Comparison of ENCODE assay signal across 10 mouse cellular contexts in the genomic region with DNA sequence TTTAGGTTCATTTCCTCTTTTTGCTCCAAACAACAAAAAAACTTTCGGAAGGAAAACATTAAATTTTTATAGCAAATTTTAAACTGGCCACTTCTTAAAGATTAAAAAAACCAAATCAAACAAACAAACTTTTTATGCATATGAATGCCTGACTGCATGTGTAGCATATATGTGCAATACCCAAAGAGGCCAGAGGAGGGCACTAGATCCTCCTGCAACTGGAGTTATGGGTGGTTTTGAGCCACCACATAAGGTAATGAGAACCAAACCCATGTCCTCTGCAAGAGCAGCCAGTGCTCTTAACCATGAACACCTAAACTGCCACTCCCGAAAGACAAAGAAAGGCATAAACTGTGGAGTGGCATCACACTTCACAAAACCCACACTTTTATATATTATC. TPM values are rescaled to one million over a fixed set of nuclear protein-coding genes. Genes with fewer than 3 reads are reported as not detected.
DNase-seq lines count a peak whose midpoint lies in the region; ATAC-seq lines count a peak whose summit lies in the region.
"Had no signal": no experiment of that assay in that cellular context is flagged by ENCODE, and none has a peak within 500 bp of the region (broad histone marks: within the 10 kb centered on the region; RNA-seq: fewer than 3 reads in every experiment).

No protein-coding gene starts in this region.

- 91% methylated on average over 2 of the region's 2 CpGs for WGBS in limb, embryonic 11.5 days

- no peak overlapping the region for H3K4me2 ChIP-seq in limb, embryonic 11.5 days (ENCODE audit: low read depth, severe bottlenecking)
- H3K4me2 ChIP-seq: stomach, embryonic 15.5 days had no signal

- H3K9me3 ChIP-seq in limb, embryonic 11.5 days (ENCODE audit: control insufficient read depth, low read length): no peaks in the 10 kb centered on the region
- H3K9me3 ChIP-seq: stomach, embryonic 15.5 days had no signal

- ATAC-seq in limb, embryonic 11.5 days (ENCODE audit: insufficient number of reproducible peaks, low FRiP score, low TSS enrichment, low read depth): no peak

- no peak overlapping the region for H3K4me3 ChIP-seq in limb, embryonic 11.5 days (ENCODE audit: low read depth, low read length)
- H3K4me3 ChIP-seq: erythroblast, embryonic 14.5 days; stomach, embryonic 15.5 days had no signal

- H3K27me3 ChIP-seq in limb, embryonic 11.5 days (ENCODE audit: control insufficient read depth, insufficient read depth, low read length): no peaks in the 10 kb centered on the region
- H3K27me3 ChIP-seq: stomach, embryonic 15.5 days had no signal

- no peak overlapping the region for H3K27ac ChIP-seq in limb, embryonic 11.5 days (replicated peaks; ENCODE audit: low read depth, low read length)
- H3K27ac ChIP-seq: stomach, embryonic 15.5 days had no signal

- H3K36me3 ChIP-seq in limb, embryonic 11.5 days (ENCODE audit: control insufficient read depth, insufficient read depth, low read length): peaks cover 8% of the 10 kb centered on the region; the same call in 1 of the 2 replicates

- no peak overlapping the region for H3K9ac ChIP-seq in limb, embryonic 11.5 days (ENCODE audit: low read length)
- H3K9ac ChIP-seq: stomach, embryonic 15.5 days had no signal

- peaks cover 6% of the 10 kb centered on the region; the same call in 1 of the 2 replicates for H3K4me1 ChIP-seq in limb, embryonic 11.5 days (ENCODE audit: control insufficient read depth, insufficient read depth, low read length)

- peak; percentile 44 for DNase-seq in adrenal gland, postnatal 10 days
- no peak for DNase-seq in adrenal gland, adult 2 months
- DNase-seq in layer of hippocampus, adult 11-12 months (ENCODE audit: low spot score): peak; percentile 23
- DNase-seq in layer of hippocampus, adult 18-20 months (ENCODE audit: low spot score in 2 of 2): no peak
- DNase-seq in MN1 (ENCODE audit: low spot score): peak; percentile 23
- peak; percentile 66 for DNase-seq in limb, embryonic 11.5 days (ENCODE audit: low spot score)
- DNase-seq in thymus, postnatal 10 days (ENCODE audit: low spot score in 2 of 2): peak; percentile 12 to 51
- no peak for DNase-seq in right cerebral cortex, postnatal 25 days

RNA-seq across cellular contexts. Expression of a gene that starts 4.5 kb away (rescaled TPM):
- 100 to 1,000 TPM; 135 to 153 TPM for total RNA-seq in adrenal gland, postnatal 10 days (2021)
- 100 to 1,000 TPM; 149 to 217 TPM for total RNA-seq in adrenal gland, adult 2 months (2021)
- polyA plus RNA-seq in adrenal gland, adult 2 months (2012; rRNA removed): 35.0 and 40.0 TPM in 2 replicates
- 100 to 1,000 TPM; 123 to 136 TPM for total RNA-seq in layer of hippocampus, adult 18-20 months (2021)
- 194 and 196 TPM in 2 replicates for polyA plus RNA-seq in limb, embryonic 11.5 days (2014; fragmentation: Nextera tagmentation; extraction: Ambion mirVana)

RNA-seq across cellular contexts. Expression of a gene that starts 41.4 kb away (rescaled TPM):
- under 1 TPM in 1 of 2 experiments, not detected in 1; 0.82 TPM for total RNA-seq in adrenal gland, postnatal 10 days (2021)
- under 1 TPM; 0.40 to 0.55 TPM for total RNA-seq in adrenal gland, adult 2 months (2021)
- polyA plus RNA-seq in adrenal gland, adult 2 months (2012; rRNA removed): 3.5 and 4.2 TPM in 2 replicates
- not detected for total RNA-seq in layer of hippocampus, adult 18-20 months (2021)
- 7.5 and 9.6 TPM in 2 replicates for polyA plus RNA-seq in limb, embryonic 11.5 days (2014; fragmentation: Nextera tagmentation; extraction: Ambion mirVana)

RNA-seq across cellular contexts. Expression of a gene that starts 55.5 kb away (rescaled TPM):
- total RNA-seq in adrenal gland, postnatal 10 days (2021): 10 to 100 TPM; 38.7 to 56.6 TPM
- 10 to 100 TPM; 42.9 to 51.3 TPM for total RNA-seq in adrenal gland, adult 2 months (2021)
- 9.4 and 10.5 TPM in 2 replicates for polyA plus RNA-seq in adrenal gland, adult 2 months (2012; rRNA removed)
- 10 to 100 TPM; 38.4 to 53.4 TPM for total RNA-seq in layer of hippocampus, adult 18-20 months (2021)
- 62.2 and 65.7 TPM in 2 replicates for polyA plus RNA-seq in limb, embryonic 11.5 days (2014; fragmentation: Nextera tagmentation; extraction: Ambion mirVana)

Comparison
In these comparisons a context has a peak if more than half of its experiments do, and no peak if none do; other contexts are left out.
1. DNase-seq: peak in adrenal gland, postnatal 10 days (single experiment), layer of hippocampus, adult 11-12 months (single experiment), MN1 (single experiment), limb, embryonic 11.5 days (single experiment) and thymus, postnatal 10 days (2 of 2); none in adrenal gland, adult 2 months (single experiment), layer of hippocampus, adult 18-20 months (0 of 2) and right cerebral cortex, postnatal 25 days (single experiment).